Mouse (Mus musculus) CH12.LX (cell line): ENCODE data around the gene Klrb1b. TPM values are rescaled to one million over a fixed set of nuclear protein-coding genes. Genes with fewer than 3 reads are reported as not detected.
A peak's percentile ranks its signal among the peaks of the same experiment; 100 is the strongest.

ENCODE experiments used
- DNase-seq: peaks from one replicate; pipeline ENCODE4 v3.0.0-alpha.2; 2013; ENCODE audit errors: extremely low read depth
- H3K27ac ChIP-seq: 2 replicates; pipeline ENCODE4 v1.5.1; 2012; ENCODE audit warnings: low read depth, mild to moderate bottlenecking, control low read depth, moderate library complexity; ENCODE audit not compliant: insufficient read depth
- H3K27me3 ChIP-seq: replicated peaks from 2 replicates; pipeline ENCODE3; 2012; ENCODE audit warnings: inconsistent platforms
- H3K36me3 ChIP-seq, 2 experiments: replicated peaks in 1 of 2; 2 replicates each; pipeline versions ENCODE3 to v1.6.1; 2012; ENCODE audit warnings: inconsistent platforms in 1 of 2, low read length in 1 of 2, mild to moderate bottlenecking in 1 of 2, mixed read lengths in 1 of 2, moderate library complexity in 1 of 2; ENCODE audit not compliant: control insufficient read depth in 1 of 2, insufficient read depth in 1 of 2
- H3K4me1 ChIP-seq, 2 experiments: 2 replicates each; pipeline ENCODE4 v1.6.1; 2012; ENCODE audit warnings: inconsistent platforms in 1 of 2, moderate library complexity in 1 of 2; ENCODE audit not compliant: insufficient read depth in 2 of 2, control insufficient read depth in 1 of 2
- H3K4me2 ChIP-seq: 2 replicates; pipeline ENCODE4 v1.6.1; 2012; ENCODE audit warnings: low read depth, mild to moderate bottlenecking, control low read depth; ENCODE audit not compliant: poor library complexity, insufficient read depth, severe bottlenecking
- H3K4me3 ChIP-seq, 3 experiments: fragments of 150-350 bp in 1 of 3; sonication (generic) in 1 of 3; replicated peaks in 1 of 3; 2 replicates each; pipeline versions ENCODE3 to v1.5.1; 2011 to 2012; ENCODE audit warnings: low read depth in 2 of 3, low read length in 2 of 3, mild to moderate bottlenecking in 2 of 3, moderate library complexity in 2 of 3, control low read depth in 1 of 3, improper control_type of control experiment in 1 of 3, inconsistent platforms in 1 of 3, mixed read lengths in 1 of 3; ENCODE audit not compliant: poor library complexity in 1 of 3
- H3K79me2 ChIP-seq: replicated peaks from 2 replicates; pipeline ENCODE4 v1.6.1; 2012; ENCODE audit warnings: mild to moderate bottlenecking, moderate library complexity; ENCODE audit not compliant: control insufficient read depth, poor library complexity, insufficient read depth, severe bottlenecking; ENCODE audit errors: extremely low read depth
- H3K9ac ChIP-seq: 2 replicates; pipeline ENCODE4 v1.6.1; 2012; ENCODE audit warnings: low read depth, mild to moderate bottlenecking, control low read depth, moderate library complexity; ENCODE audit not compliant: insufficient read depth
- H3K9me3 ChIP-seq: replicated peaks from 2 replicates; pipeline ENCODE3; 2012; ENCODE audit warnings: low read length, inconsistent platforms, mixed read lengths
- CHD1 ChIP-seq: IDR thresholded peaks from 2 replicates; pipeline ENCODE4 v1.6.1; 2012; ENCODE audit warnings: low read depth, low read length, improper control_type of control experiment, inconsistent platforms
- CHD2 ChIP-seq: IDR thresholded peaks from 2 replicates; pipeline ENCODE4 v1.6.1; 2011; ENCODE audit warnings: low read length, improper control_type of control experiment
- E2F4 ChIP-seq: IDR thresholded peaks from 2 replicates; pipeline ENCODE4 v1.6.1; 2011; ENCODE audit warnings: low read depth, low read length, improper control_type of control experiment; ENCODE audit not compliant: insufficient replicate concordance
- ELF1 ChIP-seq: IDR thresholded peaks from 2 replicates; pipeline ENCODE4 v1.6.1; 2014; ENCODE audit warnings: low read depth, mild to moderate bottlenecking, inconsistent platforms, low read length, improper control_type of control experiment
- IRF4 ChIP-seq: IDR thresholded peaks from 2 replicates; pipeline ENCODE4 v1.6.1; 2014; ENCODE audit warnings: low read depth, mild to moderate bottlenecking, inconsistent platforms, low read length, improper control_type of control experiment
- MAZ ChIP-seq: IDR thresholded peaks from 2 replicates; pipeline ENCODE4 v1.6.1; 2012; ENCODE audit warnings: low read depth, mild to moderate bottlenecking, inconsistent platforms, low read length, improper control_type of control experiment, moderate library complexity
- MEF2A ChIP-seq: IDR thresholded peaks from 2 replicates; pipeline ENCODE4 v1.6.1; 2014; ENCODE audit warnings: low read depth, mild to moderate bottlenecking, inconsistent platforms, low read length, improper control_type of control experiment, borderline replicate concordance
- MXI1 ChIP-seq: IDR thresholded peaks from 2 replicates; pipeline ENCODE4 v1.6.1; 2011; ENCODE audit warnings: mild to moderate bottlenecking, low read depth, low read length, improper control_type of control experiment
- PAX5 ChIP-seq: IDR thresholded peaks from 2 replicates; pipeline ENCODE4 v1.6.1; 2012; ENCODE audit warnings: low read length, inconsistent platforms, mixed read lengths
- POLR2A ChIP-seq: IDR thresholded peaks from 2 replicates; pipeline ENCODE4 v1.6.1; 2011; ENCODE audit warnings: low read depth, mild to moderate bottlenecking, improper control_type of control experiment, low read length
- POLR2AphosphoS2 ChIP-seq: IDR thresholded peaks from 2 replicates; pipeline ENCODE4 v1.6.1; 2011; ENCODE audit warnings: low read depth, low read length, improper control_type of control experiment
- SIN3A ChIP-seq: IDR thresholded peaks from 2 replicates; pipeline ENCODE4 v1.6.1; 2012; ENCODE audit warnings: low read length, improper control_type of control experiment, inconsistent platforms
- USF1 ChIP-seq: IDR thresholded peaks from 2 replicates; pipeline ENCODE4 v1.6.1; 2014; ENCODE audit warnings: low read depth, mild to moderate bottlenecking, inconsistent platforms, low read length, improper control_type of control experiment
- USF2 ChIP-seq: conservative IDR thresholded peaks from 2 replicates; pipeline ENCODE4 v1.6.1; 2011; ENCODE audit warnings: low read depth, low read length, improper control_type of control experiment
- ZC3H11A ChIP-seq: IDR thresholded peaks from 2 replicates; pipeline ENCODE4 v1.6.1; 2012; ENCODE audit warnings: low read depth, mild to moderate bottlenecking, inconsistent platforms, low read length, improper control_type of control experiment
- ZNF384 ChIP-seq: IDR thresholded peaks from 2 replicates; pipeline ENCODE4 v1.6.1; 2012; ENCODE audit warnings: low read depth, low read length, improper control_type of control experiment, inconsistent platforms
- dilution Hi-C: fragments of 300-500 bp; cut with MboI; formaldehyde crosslinking; loops from 2 replicates; pipeline ENCODE4 v1.14.3; 2020; ENCODE audit warnings: low sequenced_read_pairs; ENCODE audit not compliant: extremely low pct_unique_long_range_greater_than_20kb, extremely low pct_ligation_motif_present
- in situ Hi-C: fragments of 300-500 bp; cut with MboI; formaldehyde crosslinking; loops from 3 replicates; pipeline ENCODE4 v1.14.3; 2019; ENCODE audit warnings: low sequenced_read_pairs, low pct_ligation_motif_present, low pct_unique_long_range_greater_than_20kb, mixed read lengths
- polyA plus RNA-seq: library from polyadenylated mRNA; unstranded; fragments of >175 nt; gene quantifications from 2 replicates; pipeline ENCODE4 v1.2.1, GENCODE M21; 2012; ENCODE audit warnings: low read depth; ENCODE audit not compliant: insufficient read length
- total RNA-seq, 2 experiments: library from RNA; depleted of rRNA; stranded (reverse); fragments of 300-350 nt in 1 of 2; fragments of >200 nt in 1 of 2; gene quantifications; 2 replicates each; pipeline ENCODE4 v1.2.3; 2012 to 2014

The Klrb1b gene
- total and polyA plus RNA-seq, 3 experiments = not detected

DNA sequence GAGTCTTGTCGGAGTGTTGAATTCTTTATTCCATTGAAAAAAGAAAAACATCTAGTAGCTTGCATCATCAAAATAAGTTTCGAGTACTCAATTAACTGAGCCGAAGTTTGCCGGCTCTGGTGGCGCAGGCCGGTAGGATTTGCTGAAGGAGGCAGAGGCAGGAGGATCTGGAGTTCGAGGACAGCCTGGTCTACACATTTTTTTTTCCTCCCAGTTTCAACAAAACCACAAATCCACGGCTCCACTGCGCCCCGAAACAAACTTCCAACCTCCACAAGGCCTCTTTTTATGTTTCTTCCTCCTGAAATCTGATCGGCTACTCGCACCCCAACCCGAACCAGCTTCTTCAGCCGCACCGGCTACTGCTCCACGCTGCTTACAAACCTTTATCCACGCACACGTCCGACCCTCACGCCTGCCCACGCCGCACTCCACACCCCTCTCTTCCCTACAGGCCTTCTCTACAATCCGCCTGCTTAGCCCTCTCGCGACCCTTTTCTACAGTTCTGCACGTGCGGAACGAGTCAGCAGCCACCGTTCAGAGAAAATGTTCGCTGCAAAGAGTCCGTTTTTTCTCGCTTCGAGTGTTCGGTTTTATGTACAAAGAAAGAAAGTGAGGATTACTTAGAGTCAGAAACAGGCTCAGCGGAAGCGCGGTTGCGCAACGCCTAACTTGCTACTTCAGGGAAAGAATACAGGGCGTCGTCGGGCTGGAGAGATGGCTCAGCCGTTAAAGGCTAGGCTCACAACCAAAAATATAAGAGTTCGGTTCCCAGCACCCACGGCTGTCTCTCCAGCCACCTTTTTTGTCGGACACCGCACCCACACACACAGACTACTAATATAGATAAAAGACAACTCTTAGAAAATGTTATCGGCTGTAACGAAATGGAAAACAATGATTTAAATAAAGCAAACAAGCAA, 12.5 kb upstream of the Klrb1b start (continued):
- TF ChIP-seq POLR2A = 0 out of 2 replicates have a peak, but pooled peaks have one; percentile 30
- TF ChIP-seq ELF1 = peak; percentile 97
- TF ChIP-seq MEF2A = no peak
- no peak for TF ChIP-seq ZC3H11A
- no peak for TF ChIP-seq PAX5
- peak; percentile 68 for TF ChIP-seq ZNF384
- no peak for TF ChIP-seq USF2
- no peak for TF ChIP-seq USF1
- TF ChIP-seq MAZ = no peak
- TF ChIP-seq, all 38 proteins: peak for 12

DNA sequence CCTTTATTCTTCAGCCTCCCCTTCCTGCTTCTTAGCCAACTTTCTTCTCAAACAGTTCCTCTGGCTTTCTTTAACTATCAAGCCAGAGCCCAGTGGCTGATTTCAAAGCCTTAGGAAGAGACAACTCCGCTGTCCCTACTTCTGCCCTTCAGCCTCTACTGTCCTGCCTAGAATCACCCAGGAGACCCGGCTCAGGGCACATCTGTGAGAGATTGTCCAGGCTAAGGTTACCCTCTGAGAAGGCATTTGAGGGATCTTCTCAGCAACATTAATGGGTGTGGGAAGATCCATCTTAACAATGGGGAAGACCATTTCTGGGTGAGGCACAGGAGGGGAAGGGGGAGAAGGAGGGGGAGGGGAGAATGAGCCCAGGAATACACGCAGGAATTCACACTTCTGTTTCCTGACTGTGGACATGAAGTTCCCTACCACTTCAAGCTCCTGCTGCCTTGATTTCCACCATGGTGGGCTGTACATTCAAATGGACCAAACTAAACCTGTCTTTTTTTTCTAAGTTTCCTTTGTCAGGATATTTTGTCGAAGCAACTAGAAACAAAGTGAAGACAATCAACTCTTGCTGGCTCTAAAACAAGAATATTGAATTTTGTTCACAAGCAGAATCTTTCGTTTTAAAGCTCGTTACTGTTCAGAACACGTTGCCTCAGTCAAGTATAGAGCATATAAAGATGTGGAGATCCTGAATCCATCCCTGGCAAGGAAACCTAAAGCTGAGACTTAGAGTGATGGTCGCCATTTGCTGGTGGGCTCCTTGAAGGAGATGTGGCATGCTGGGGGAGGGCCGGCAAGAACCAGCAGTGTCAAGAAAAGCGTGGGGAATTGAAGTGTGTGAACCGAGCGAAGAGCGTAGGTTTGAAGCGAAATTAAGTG, 11.6 kb upstream of the Klrb1b start:
- H3K36me3 ChIP-seq = no peaks in the 10 kb centered on the region
- peaks cover 4 to 46% of the 10 kb centered on the region in 2 experiments; a peak in 3 of 4 replicates for H3K4me1 ChIP-seq
- dilution Hi-C loops (no loop called here), in situ Hi-C loops (loop anchor here (25.0 kb wide), 1 partner anchor 525 kb away; no protein-coding TSS in a partner anchor)
- H3K27me3 ChIP-seq = no peaks in the 10 kb centered on the region
- peak overlapping the region; percentile 59 to 91 (median 71) for H3K4me3 ChIP-seq
- peak overlapping the region; percentile 41; the same call in 1 of the 2 replicates for H3K27ac ChIP-seq
- no peaks in the 10 kb centered on the region for H3K79me2 ChIP-seq
- peak; percentile 29 for DNase-seq
- TF ChIP-seq IRF4 (0 out of 2 replicates have a peak, but pooled peaks have one; percentile 25), E2F4 (no peak), CHD2 (peak; percentile 50; the same call in 1 of the 2 replicates), SIN3A (peak; percentile 79; the same call in 1 of the 2 replicates), MXI1 (peak; percentile 16; the same call in 1 of the 2 replicates), POLR2AphosphoS2 (no peak), CHD1 (0 out of 2 replicates have a peak, but pooled peaks have one; percentile 21)
- peak overlapping the region; percentile 68 for H3K9ac ChIP-seq
- no peaks in the 10 kb centered on the region for H3K9me3 ChIP-seq
- H3K4me2 ChIP-seq = peak overlapping the region; percentile 99
